Mouse (Mus musculus) limb, embryonic 13.5 days (tissue): ENCODE results near the gene Ccin. TPM values are rescaled to one million over a fixed set of nuclear protein-coding genes. Genes with fewer than 3 reads are reported as not detected.

Experiments used
- ATAC-seq: fragments of 200-750 bp; cut with Nextera tagmentation; 2 replicates; pipeline ENCODE4 v1.8.0; 2017; ENCODE audit warnings: low read depth, moderate number of reproducible peaks, moderate TSS enrichment; ENCODE audit not compliant: low FRiP score
- H3K27ac ChIP-seq: fragments of 300-500 bp; sonication (generic); 2 replicates; pipeline ENCODE4 v1.5.1; 2015; ENCODE audit warnings: inconsistent platforms, mild to moderate bottlenecking, moderate library complexity
- H3K27me3 ChIP-seq: fragments of 300-500 bp; sonication (generic); 2 replicates; pipeline ENCODE4 v1.6.1; 2015; ENCODE audit warnings: mild to moderate bottlenecking, inconsistent platforms
- H3K36me3 ChIP-seq: fragments of 300-500 bp; sonication (generic); 2 replicates; pipeline ENCODE4 v1.6.1; 2015; ENCODE audit warnings: inconsistent platforms, mild to moderate bottlenecking, moderate library complexity
- H3K4me1 ChIP-seq: fragments of 300-500 bp; sonication (generic); 2 replicates; pipeline ENCODE4 v1.6.1; 2015; ENCODE audit warnings: inconsistent platforms
- H3K4me2 ChIP-seq: fragments of 300-500 bp; sonication (generic); replicated peaks from 2 replicates; pipeline ENCODE4 v1.6.1; 2015; ENCODE audit warnings: inconsistent platforms, mild to moderate bottlenecking, moderate library complexity
- H3K4me3 ChIP-seq: fragments of 300-500 bp; sonication (generic); 2 replicates; pipeline ENCODE4 v1.5.1; 2015; ENCODE audit warnings: moderate library complexity, mild to moderate bottlenecking, inconsistent platforms
- H3K9ac ChIP-seq: fragments of 300-500 bp; sonication (generic); 2 replicates; pipeline ENCODE4 v1.6.1; 2015; ENCODE audit warnings: mild to moderate bottlenecking, inconsistent platforms
- H3K9me3 ChIP-seq: fragments of 300-500 bp; sonication (generic); 2 replicates; pipeline ENCODE4 v1.6.1; 2016; ENCODE audit warnings: inconsistent platforms
- WGBS: fragments of 180-500 bp; shearing (Covaris S2); methylation state at CpG from one replicate; pipeline ENCODE4 v1.1.7; 2015; 5-methylcytosine and 5-hydroxymethylcytosine counted together
- polyA plus RNA-seq: library from polyadenylated mRNA; unstranded; fragments of >200 nt; fragmentation: Nextera tagmentation; extraction: Ambion mirVana; gene quantifications from 2 replicates; pipeline ENCODE4 v1.2.1, GENCODE M21; 2015

The Ccin gene
- polyA plus RNA-seq, 1 experiment from 2014 or later: not detected

DNA sequence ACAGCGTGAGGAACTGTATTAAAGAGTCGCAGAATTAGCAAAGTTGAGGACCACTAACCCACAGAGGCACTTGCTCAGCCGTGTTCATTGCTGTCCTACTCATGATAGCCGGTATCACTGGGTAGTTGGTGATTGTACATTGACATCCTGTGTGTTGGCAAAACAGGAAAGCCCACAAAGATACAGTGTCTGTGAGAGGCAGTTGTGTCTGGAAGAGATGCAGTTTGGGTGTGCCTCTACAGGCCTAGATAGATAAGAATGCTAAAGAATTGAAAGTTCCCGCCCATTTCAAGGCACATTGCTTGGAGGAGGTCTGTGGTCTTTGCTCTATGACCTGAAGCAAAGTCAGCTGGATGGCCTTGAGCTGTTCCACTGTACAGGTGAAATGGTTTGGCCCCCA lies 20.8 kb downstream of the Ccin start, which contains the start of gene Clta:
Clta (plus strand) TSS at position 327 of the 400 bp plus-strand sequence.
- Histone ChIP-seq H3K4me3 (no peak within 1 kb of the TSS), H3K27me3 (no peaks in the 10 kb centered on the region), H3K9ac (no peak within 1 kb of the TSS), H3K4me1 (no peaks in the 10 kb centered on the region), H3K36me3 (no peaks in the 10 kb centered on the region), H3K4me2 (no peak within 1 kb of the TSS), H3K27ac (no peak within 1 kb of the TSS), H3K9me3 (no peaks in the 10 kb centered on the region)
- ATAC-seq: no peak
- 89% methylated on average over 5 of the region's 5 CpGs for whole genome bisulfite sequencing

DNA sequence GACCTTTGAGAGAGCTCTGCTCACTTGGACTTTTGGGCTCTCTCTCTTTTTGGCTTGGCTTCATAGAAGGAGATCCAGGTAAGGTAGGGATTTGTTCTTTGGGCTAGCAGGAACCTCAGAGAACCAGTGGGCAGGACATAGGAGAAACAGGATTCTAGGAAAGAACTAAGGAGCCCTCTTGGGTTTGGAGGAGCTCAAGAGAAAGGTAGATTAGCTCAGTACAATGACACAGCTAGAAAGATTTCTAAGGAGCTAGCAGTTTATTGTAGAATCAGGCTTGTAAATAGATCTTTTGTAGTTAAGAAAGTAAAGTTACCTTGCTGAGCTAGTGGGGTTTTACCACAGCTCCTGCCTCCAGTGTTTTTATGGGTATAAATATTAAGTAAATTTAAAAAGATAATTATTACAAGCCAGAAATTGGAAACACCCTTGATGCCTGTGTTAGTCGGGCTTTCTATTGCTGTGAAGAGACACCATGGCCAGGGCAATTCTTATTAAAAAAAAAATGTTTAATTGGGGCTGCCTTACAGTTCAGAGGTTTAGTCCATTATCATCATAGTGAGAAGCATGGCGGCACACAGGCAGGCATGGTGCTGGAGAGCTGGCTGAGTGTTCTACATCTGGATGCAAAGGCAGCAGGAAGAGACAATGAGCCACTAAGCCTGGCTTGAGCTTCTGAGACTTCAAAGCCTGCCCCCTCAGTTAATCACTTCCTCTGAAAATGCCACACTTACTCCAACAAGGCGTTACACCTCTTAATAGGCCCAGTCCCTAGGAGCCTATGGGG lies 21.5 kb downstream of the Ccin start:
- Histone ChIP-seq H3K27ac (no peak overlapping the region), H3K27me3 (no peaks in the 10 kb centered on the region), H3K36me3 (no peaks in the 10 kb centered on the region), H3K4me3 (no peak overlapping the region), H3K4me1 (no peaks in the 10 kb centered on the region), H3K9me3 (no peaks in the 10 kb centered on the region), H3K9ac (no peak overlapping the region), H3K4me2 (no peak overlapping the region)
- WGBS: 60% methylated on average over 3 of the region's 3 CpGs
- no peak for ATAC-seq

DNA sequence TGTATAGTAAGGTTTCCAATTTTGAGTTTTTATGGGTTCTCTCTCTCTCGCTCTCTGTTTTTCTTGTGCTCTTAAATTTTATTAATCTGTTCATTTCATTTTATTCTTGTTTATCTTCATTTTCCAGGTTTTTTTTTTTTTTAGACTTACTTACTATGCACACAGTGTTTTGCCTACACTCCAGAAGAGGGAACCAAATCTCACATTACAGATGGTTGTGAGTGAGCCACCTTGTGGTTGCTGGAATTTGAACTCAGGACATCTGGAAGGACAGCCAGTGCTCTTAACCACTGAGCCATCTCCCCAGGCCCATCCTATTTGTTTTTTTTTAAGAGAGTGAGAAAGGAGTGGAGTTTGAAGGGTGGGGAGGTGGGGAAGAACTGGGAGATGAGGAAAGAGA lies 26.9 kb downstream of the Ccin start:
- 88% methylated on average over 1 of the region's 1 CpGs for WGBS
- ATAC-seq: no peak
- no peak overlapping the region for H3K4me3 ChIP-seq

DNA sequence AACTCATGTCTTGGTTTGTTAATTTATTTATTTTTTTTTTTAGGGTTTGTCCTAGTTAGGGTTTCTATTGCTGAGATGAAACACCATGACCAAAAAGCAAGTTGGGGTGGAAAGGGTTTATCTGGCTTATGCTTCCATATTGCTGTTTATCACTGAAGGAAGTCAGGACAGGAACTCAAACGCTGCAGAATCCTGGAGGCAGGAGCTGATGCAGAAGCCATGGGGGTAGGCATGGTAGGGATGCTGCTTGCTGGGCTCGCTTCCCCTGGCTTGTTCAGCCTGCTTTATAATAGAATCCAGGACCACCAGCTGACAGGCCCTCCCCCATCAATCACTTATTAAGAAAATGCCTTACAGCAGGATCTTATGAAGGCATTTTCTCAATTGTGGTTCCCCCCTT lies 27.6 kb downstream of the Ccin start:
- Histone ChIP-seq H3K9me3 (no peaks in the 10 kb centered on the region), H3K27ac (no peak overlapping the region), H3K4me1 (peaks cover 20% of the 10 kb centered on the region), H3K4me3 (no peak overlapping the region), H3K4me2 (no peak overlapping the region), H3K27me3 (no peaks in the 10 kb centered on the region), H3K36me3 (peaks cover 2% of the 10 kb centered on the region; the same call in 1 of the 2 replicates), H3K9ac (no peak overlapping the region)
- no peak for ATAC-seq
- 42% methylated on average over 2 of the region's 2 CpGs for WGBS

More for the DNA sequence above, 26.9 kb downstream of the Ccin start:
- Histone ChIP-seq H3K9me3 (no peaks in the 10 kb centered on the region), H3K27me3 (no peaks in the 10 kb centered on the region), H3K36me3 (no peaks in the 10 kb centered on the region), H3K9ac (no peak overlapping the region), H3K4me1 (peaks cover 20% of the 10 kb centered on the region), H3K4me2 (no peak overlapping the region), H3K27ac (no peak overlapping the region)

DNA sequence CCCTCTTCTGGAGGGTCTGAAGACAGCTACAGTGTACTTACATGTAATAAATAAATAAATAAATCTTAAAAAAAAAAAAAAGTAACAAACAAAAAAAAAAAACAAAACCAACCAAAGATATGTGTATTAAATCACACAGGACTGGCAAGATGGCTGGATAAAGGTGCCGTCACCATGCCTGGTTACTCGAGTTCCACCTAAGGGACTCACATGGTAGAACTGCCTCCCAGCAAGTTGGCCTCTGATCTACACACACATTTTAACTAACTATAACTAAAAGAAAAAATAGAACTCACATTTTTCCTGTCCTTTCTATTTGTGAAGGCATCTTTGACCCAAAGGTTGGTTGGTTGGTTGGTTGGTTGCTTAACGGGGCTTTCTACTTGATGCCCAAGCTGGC lies 28.5 kb downstream of the Ccin start:
- H3K27me3 ChIP-seq: no peaks in the 10 kb centered on the region
- H3K4me2 ChIP-seq: peak overlapping the region; percentile 98
- H3K27ac ChIP-seq: peak overlapping the region; percentile 52; the same call in 1 of the 2 replicates
- no peak for ATAC-seq
- H3K4me1 ChIP-seq: peaks cover 20% of the 10 kb centered on the region
- H3K9me3 ChIP-seq: no peaks in the 10 kb centered on the region
- H3K9ac ChIP-seq: peak overlapping the region; percentile 99
- WGBS: 83% methylated on average over 3 of the region's 3 CpGs
- peaks cover 5% of the 10 kb centered on the region; the same call in 1 of the 2 replicates for H3K36me3 ChIP-seq
- peak overlapping the region; percentile 99 for H3K4me3 ChIP-seq

DNA sequence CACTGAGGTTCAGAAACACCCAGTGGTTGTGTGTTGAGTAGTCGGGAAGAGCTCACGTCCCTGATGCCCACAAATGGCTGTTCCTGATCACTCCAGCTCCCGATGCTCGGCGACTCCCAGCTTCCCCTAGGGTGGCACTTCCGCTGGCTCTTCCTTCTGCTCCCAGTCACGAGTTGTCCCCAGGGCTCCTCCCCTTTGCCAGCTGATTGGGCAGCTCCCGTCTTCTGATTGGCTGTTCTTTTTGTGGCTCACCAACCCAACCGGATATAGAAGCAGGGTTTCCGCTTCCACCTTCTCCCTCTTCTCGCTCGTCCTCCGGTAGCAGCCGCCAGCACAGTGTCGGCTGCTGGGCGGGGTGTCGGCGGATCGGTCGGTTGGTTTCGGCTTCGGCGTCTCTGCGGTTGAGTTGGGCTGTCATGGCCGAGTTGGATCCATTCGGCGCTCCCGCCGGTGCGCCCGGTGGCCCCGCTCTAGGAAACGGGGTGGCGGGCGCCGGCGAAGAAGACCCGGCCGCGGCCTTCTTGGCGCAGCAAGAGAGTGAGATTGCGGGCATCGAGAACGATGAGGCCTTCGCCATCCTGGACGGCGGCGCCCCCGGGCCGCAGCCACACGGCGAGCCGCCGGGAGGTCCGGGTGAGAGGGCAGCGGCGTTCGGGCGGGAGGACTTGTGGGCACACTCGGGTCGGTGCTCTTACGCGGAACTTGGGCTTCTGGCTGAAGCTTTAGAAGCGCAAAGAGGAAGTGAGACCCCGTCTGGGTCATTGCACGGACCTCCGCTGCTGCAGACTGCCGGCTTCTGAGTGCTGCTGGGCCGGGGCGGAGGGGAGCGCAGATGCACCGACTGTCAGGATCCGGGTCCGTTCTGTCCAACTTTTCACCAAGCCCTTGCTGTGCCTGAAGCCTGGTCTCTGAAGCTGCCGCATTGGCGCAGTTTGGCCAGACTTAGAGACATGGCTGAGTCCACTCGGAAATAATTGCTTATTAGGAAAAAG lies 29.4 kb downstream of the Ccin start:
- Histone ChIP-seq H3K9me3 (no peaks in the 10 kb centered on the region), H3K27ac (peak overlapping the region; percentile 76; the same call in 1 of the 2 replicates), H3K4me3 (peak overlapping the region; percentile 99), H3K27me3 (no peaks in the 10 kb centered on the region), H3K9ac (peak overlapping the region; percentile 99), H3K4me2 (peak overlapping the region; percentile 98), H3K36me3 (peaks cover 5% of the 10 kb centered on the region; the same call in 1 of the 2 replicates), H3K4me1 (peaks cover 20% of the 10 kb centered on the region)
- peak; percentile 98 for ATAC-seq
- under 1% methylated on average over 72 of the region's 77 CpGs for WGBS

DNA sequence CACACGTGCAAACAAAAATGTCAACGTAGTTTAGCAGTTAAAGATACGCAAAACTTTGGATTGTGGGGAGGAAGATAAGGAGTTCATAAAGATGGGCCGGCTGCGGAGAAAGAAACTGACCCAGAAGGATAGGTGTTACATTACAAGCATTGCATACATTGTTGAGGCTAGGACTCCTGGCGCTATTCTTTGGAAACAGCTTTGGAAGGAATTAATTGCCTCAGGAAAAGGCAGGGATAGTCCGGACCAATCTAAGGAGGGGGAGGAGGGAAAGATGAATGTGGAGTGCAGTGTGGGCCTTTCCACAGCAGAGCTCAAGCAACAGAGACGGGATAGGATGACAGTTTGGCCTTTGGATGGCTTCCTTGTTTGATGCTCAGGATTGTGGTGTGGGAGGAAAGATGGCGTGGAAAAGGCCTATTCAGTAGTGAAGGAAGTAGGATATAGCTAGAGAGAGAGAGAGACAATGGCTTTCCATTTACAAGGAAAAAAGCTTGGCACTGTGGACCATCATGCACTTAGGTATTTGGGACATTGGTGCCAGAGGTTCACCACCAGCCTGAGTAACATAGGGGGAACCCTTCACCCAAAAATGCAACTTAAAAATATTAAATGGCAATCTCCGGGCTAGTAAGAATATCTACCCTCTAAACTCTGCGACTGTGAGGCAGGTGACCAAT lies 30.2 kb downstream of the Ccin start:
- H3K9ac ChIP-seq: peak overlapping the region; percentile 99
- ATAC-seq: no peak
- 27% methylated on average over 11 of the region's 11 CpGs for WGBS
- no peaks in the 10 kb centered on the region for H3K9me3 ChIP-seq
- H3K4me2 ChIP-seq: peak overlapping the region; percentile 98
- no peak overlapping the region for H3K27ac ChIP-seq
- peaks cover 20% of the 10 kb centered on the region for H3K4me1 ChIP-seq
- peak overlapping the region; percentile 99 for H3K4me3 ChIP-seq
- H3K27me3 ChIP-seq: no peaks in the 10 kb centered on the region
- peaks cover 5% of the 10 kb centered on the region; the same call in 1 of the 2 replicates for H3K36me3 ChIP-seq

DNA sequence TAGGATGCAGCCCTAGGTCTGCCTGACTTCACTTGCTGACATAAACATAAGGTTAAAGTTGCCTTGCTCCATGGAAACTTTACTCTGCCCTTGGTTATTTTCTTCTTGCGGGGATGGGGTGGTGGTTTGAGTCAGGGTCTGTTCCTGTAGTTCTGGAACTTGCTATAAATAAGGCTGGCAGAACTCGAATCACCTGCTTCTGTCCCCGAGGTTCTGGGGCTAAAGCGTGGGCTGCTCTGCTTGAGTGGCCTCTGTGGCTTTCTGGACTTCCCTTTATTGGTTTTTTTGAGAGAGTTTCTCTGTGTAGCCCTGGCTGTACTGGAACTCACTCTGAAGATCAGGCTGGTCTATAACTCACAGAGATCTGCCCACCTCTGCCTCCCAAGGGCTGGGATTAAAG lies 32.8 kb downstream of the Ccin start:
- no peak overlapping the region for H3K4me3 ChIP-seq
- H3K36me3 ChIP-seq: peaks cover 29% of the 10 kb centered on the region
- no peak for ATAC-seq
- WGBS: 93% methylated on average over 4 of the region's 4 CpGs
- no peak overlapping the region for H3K9ac ChIP-seq
- H3K27ac ChIP-seq: no peak overlapping the region
- H3K27me3 ChIP-seq: no peaks in the 10 kb centered on the region
- peaks cover 20% of the 10 kb centered on the region for H3K4me1 ChIP-seq
- no peak overlapping the region for H3K4me2 ChIP-seq
- no peaks in the 10 kb centered on the region for H3K9me3 ChIP-seq

DNA sequence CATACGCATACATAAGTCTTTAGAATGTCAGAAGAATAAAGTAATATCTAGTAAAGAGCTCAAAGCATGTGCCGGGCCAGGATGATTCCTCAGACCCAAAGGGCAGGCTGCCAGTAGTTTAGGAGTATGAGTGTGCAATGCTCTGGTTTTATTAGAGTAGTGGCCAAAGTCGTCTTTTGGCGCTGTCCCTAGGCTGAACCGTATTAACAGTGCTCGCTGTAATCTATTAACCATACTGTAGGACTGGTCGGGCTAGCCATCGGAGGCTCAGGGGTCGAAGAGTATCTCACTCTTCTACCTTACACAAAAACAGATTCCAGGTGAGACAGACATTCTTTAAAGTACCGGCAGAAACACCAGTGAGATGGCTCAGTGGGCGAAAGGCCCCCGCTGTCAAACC lies 33.5 kb downstream of the Ccin start:
- Histone ChIP-seq H3K36me3 (peaks cover 36% of the 10 kb centered on the region), H3K9me3 (no peaks in the 10 kb centered on the region), H3K4me2 (no peak overlapping the region), H3K4me3 (no peak overlapping the region), H3K27ac (no peak overlapping the region), H3K9ac (no peak overlapping the region), H3K4me1 (peaks cover 20% of the 10 kb centered on the region), H3K27me3 (no peaks in the 10 kb centered on the region)
- no peak for ATAC-seq
- WGBS: 91% methylated on average over 12 of the region's 12 CpGs

DNA sequence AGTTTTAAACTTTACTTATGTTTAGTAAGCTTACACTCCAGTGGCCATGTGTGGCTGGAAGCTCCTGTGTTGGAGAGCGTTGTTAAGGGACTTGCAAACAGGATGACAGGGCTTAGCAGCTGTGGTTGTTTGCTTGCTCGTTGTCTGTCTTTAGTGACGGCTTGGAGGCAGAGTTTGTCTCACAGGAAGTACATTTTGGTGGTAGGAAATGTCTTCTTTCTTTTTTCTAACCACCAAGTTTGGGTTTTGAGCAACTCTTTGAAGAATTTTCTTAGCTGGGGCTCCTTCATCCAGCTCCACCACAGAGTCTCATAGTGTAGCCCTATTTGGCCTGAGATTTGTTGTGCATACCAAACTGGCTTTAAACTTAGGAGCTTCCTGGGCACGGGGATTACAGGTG lies 39.0 kb downstream of the Ccin start:
- 77% methylated on average over 4 of the region's 4 CpGs for WGBS
- no peak overlapping the region for H3K4me3 ChIP-seq
- no peaks in the 10 kb centered on the region for H3K4me1 ChIP-seq
- H3K4me2 ChIP-seq: no peak overlapping the region
- H3K27ac ChIP-seq: no peak overlapping the region
- H3K9ac ChIP-seq: no peak overlapping the region
- no peak for ATAC-seq
- H3K9me3 ChIP-seq: no peaks in the 10 kb centered on the region
- no peaks in the 10 kb centered on the region for H3K27me3 ChIP-seq
- peaks cover 86% of the 10 kb centered on the region for H3K36me3 ChIP-seq

DNA sequence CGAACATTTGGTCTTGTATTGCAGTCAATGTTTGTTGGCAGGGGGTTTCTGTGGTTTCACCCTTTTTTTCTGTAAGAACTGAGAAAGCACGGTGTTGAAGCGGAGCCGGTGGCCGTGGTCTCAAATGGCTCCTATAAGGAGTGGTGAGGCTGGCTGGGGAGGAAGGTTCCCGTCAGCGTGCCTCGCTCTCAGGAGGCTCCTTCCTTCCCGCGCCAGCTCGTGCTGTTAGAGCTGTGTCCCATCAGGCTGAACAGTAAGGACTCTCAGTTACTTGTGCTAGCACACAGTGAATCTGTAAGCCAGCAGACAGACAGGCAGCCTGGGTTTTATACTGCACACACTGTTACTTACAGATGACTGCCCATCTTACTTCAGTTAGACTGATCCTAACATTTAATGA lies 39.5 kb downstream of the Ccin start:
- no peak overlapping the region for H3K27ac ChIP-seq
- H3K27me3 ChIP-seq: no peaks in the 10 kb centered on the region
- no peaks in the 10 kb centered on the region for H3K9me3 ChIP-seq
- H3K36me3 ChIP-seq: peaks cover 90% of the 10 kb centered on the region
- no peak for ATAC-seq
- H3K4me1 ChIP-seq: 0 out of 2 replicates have a peak, but pooled peaks cover 2% of the 10 kb centered on the region
- no peak overlapping the region for H3K9ac ChIP-seq
- H3K4me3 ChIP-seq: no peak overlapping the region
- no peak overlapping the region for H3K4me2 ChIP-seq
- WGBS: 91% methylated on average over 11 of the region's 11 CpGs
